Mouse (Mus musculus): ENCODE measurements around the gene Large2. TPM values are rescaled to one million over a fixed set of nuclear protein-coding genes. Genes with fewer than 3 reads are reported as not detected.

Large2 gene
- total RNA-seq (2014; rRNA removed; ENCODE audit: low replicate concordance): not detected in 2 replicates
- 0.25 and 0.47 TPM in 2 replicates for polyA plus RNA-seq (2015; fragmentation: Nextera tagmentation; extraction: Ambion mirVana)

DNA sequence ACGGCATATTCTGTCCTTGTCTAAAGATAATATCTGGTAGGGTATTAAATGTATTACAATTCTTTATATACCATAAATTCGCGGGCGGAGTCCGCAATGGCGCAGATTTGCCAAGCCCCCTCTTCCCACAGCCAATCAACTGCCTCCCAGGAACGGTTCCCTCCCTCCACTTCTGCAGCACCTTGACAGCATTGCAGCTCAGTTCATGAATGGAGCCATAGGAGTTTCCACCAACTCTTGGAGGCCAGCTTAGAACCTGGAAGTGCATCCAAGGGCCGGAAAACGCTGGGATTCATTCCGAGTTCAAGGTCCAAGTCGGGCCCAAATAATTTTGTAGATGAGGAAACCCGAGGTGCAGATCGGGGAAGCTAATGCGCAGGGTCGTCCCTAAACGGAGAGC lies at the start of gene Large2, which contains the start of gene Pex16:
TSS of gene Large2 (minus strand) at position 356 of the 400 bp plus-strand sequence.
TSS of gene Pex16 (plus strand) at position 163 of the 400 bp plus-strand sequence.
- peak within 1 kb of the TSS; percentile 83 for H3K4me3 ChIP-seq (ENCODE audit: low read depth, low read length)
- TF ChIP-seq CTCF (IDR thresholded peaks at IDR 0.05; ENCODE audit: low read depth) (no peak), EP300 (IDR thresholded peaks at IDR 0.05; ENCODE audit: low read depth) (no peak)
- H3K4me2 ChIP-seq (ENCODE audit: low read depth, low read length): peak within 1 kb of the TSS; percentile 98
- H3K36me3 ChIP-seq (replicated peaks; ENCODE audit: control insufficient read depth, insufficient read depth, low read length): peaks cover 25% of the 10 kb centered on the region
- 2% methylated on average over 16 of the region's 16 CpGs for WGBS
- H3K9me3 ChIP-seq (replicated peaks; ENCODE audit: control insufficient read depth, low read length): no peaks in the 10 kb centered on the region
- ATAC-seq (ENCODE audit: insufficient read depth, low read depth) (peak; percentile 21; the same call in 1 of the 2 replicates), DNase-seq (ENCODE audit: low spot score) (peak; percentile 28)
- peak within 1 kb of the TSS; percentile 87 for H3K9ac ChIP-seq (replicated peaks; ENCODE audit: low read depth, low read length)
- peaks cover 16% of the 10 kb centered on the region; the same call in 1 of the 2 replicates for H3K4me1 ChIP-seq (ENCODE audit: control insufficient read depth, insufficient read depth)
- peaks cover 30% of the 10 kb centered on the region for H3K27me3 ChIP-seq (ENCODE audit: control insufficient read depth, insufficient read depth, low read length)
- H3K27ac ChIP-seq (ENCODE audit: low read depth): peak within 1 kb of the TSS; percentile 85

GRCm38 (mm10) chr2:92423702-92424461 lies 49.2 kb upstream of the Large2 start:
- no peak overlapping the region for H3K4me3 ChIP-seq (ENCODE audit: low read depth, low read length)
- WGBS: 46% methylated on average over 9 of the region's 9 CpGs
- peak; percentile 89 for DNase-seq (ENCODE audit: low spot score)
- peaks cover 51% of the 10 kb centered on the region for H3K36me3 ChIP-seq (replicated peaks; ENCODE audit: control insufficient read depth, insufficient read depth, low read length)
- no peaks in the 10 kb centered on the region for H3K27me3 ChIP-seq (ENCODE audit: control insufficient read depth, insufficient read depth, low read length)
- peak overlapping the region; percentile 90 for H3K27ac ChIP-seq (ENCODE audit: low read depth)
- H3K4me2 ChIP-seq (ENCODE audit: low read depth, low read length): no peak overlapping the region
- peak overlapping the region; percentile 24; the same call in 1 of the 2 replicates for H3K9ac ChIP-seq (replicated peaks; ENCODE audit: low read depth, low read length)
- TF ChIP-seq EP300 (IDR thresholded peaks at IDR 0.05; ENCODE audit: low read depth) (peak; percentile 79; the same call in 1 of the 2 replicates), CTCF (IDR thresholded peaks at IDR 0.05; ENCODE audit: low read depth) (peak; percentile 21; the same call in 1 of the 2 replicates)
- H3K9me3 ChIP-seq (replicated peaks; ENCODE audit: control insufficient read depth, low read length): no peaks in the 10 kb centered on the region
- peak; percentile 91 for ATAC-seq (ENCODE audit: insufficient read depth, low read depth)
- peaks cover 54% of the 10 kb centered on the region for H3K4me1 ChIP-seq (ENCODE audit: control insufficient read depth, insufficient read depth)

DNA sequence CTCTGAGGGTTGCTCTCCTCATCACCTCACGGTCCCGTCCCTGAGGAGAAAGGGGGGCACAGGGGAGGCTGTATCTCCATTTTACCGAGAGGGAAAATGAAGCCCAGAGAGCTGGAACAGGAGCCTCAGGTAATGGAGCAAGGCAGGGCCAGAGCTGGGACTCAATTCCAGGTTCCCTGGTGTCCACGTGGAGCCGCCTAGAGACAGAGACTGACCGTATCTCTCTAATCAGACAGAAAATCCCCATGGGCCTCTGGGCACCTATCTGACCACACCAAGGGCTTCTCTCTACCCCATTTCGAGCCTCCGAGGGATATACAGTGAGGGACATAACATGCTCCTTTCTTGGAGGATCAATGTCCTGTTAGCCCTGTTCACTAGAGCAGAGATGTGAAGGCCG lies 48.5 kb upstream of the Large2 start:
- H3K4me1 ChIP-seq (ENCODE audit: control insufficient read depth, insufficient read depth): peaks cover 48% of the 10 kb centered on the region
- no peak overlapping the region for H3K4me3 ChIP-seq (ENCODE audit: low read depth, low read length)
- H3K27ac ChIP-seq (ENCODE audit: low read depth): peak overlapping the region; percentile 90
- H3K27me3 ChIP-seq (ENCODE audit: control insufficient read depth, insufficient read depth, low read length): no peaks in the 10 kb centered on the region
- peak overlapping the region; percentile 24; the same call in 1 of the 2 replicates for H3K9ac ChIP-seq (replicated peaks; ENCODE audit: low read depth, low read length)
- TF ChIP-seq EP300 (IDR thresholded peaks at IDR 0.05; ENCODE audit: low read depth): no peak
- TF ChIP-seq CTCF (IDR thresholded peaks at IDR 0.05; ENCODE audit: low read depth): no peak
- no peak overlapping the region for H3K4me2 ChIP-seq (ENCODE audit: low read depth, low read length)
- ATAC-seq (ENCODE audit: insufficient read depth, low read depth) (no peak; the same call in 1 of the 2 replicates), DNase-seq (ENCODE audit: low spot score) (no peak)
- 80% methylated on average over 9 of the region's 9 CpGs for WGBS
- H3K36me3 ChIP-seq (replicated peaks; ENCODE audit: control insufficient read depth, insufficient read depth, low read length): peaks cover 59% of the 10 kb centered on the region
- no peaks in the 10 kb centered on the region for H3K9me3 ChIP-seq (replicated peaks; ENCODE audit: control insufficient read depth, low read length)

GRCm38 (mm10) chr2:92422388-92423135 lies 47.9 kb upstream of the Large2 start:
- H3K27me3 ChIP-seq (ENCODE audit: control insufficient read depth, insufficient read depth, low read length): no peaks in the 10 kb centered on the region
- peaks cover 43% of the 10 kb centered on the region for H3K4me1 ChIP-seq (ENCODE audit: control insufficient read depth, insufficient read depth)
- DNase-seq (ENCODE audit: low spot score) (no peak), ATAC-seq (ENCODE audit: insufficient read depth, low read depth) (no peak)
- no peak overlapping the region for H3K4me2 ChIP-seq (ENCODE audit: low read depth, low read length)
- no peaks in the 10 kb centered on the region for H3K9me3 ChIP-seq (replicated peaks; ENCODE audit: control insufficient read depth, low read length)
- peaks cover 64% of the 10 kb centered on the region for H3K36me3 ChIP-seq (replicated peaks; ENCODE audit: control insufficient read depth, insufficient read depth, low read length)
- 61% methylated on average over 10 of the region's 10 CpGs for WGBS
- no peak overlapping the region for H3K4me3 ChIP-seq (ENCODE audit: low read depth, low read length)
- H3K27ac ChIP-seq (ENCODE audit: low read depth): peak overlapping the region; percentile 90
- TF ChIP-seq EP300 (IDR thresholded peaks at IDR 0.05; ENCODE audit: low read depth) (no peak), CTCF (IDR thresholded peaks at IDR 0.05; ENCODE audit: low read depth) (peak; percentile 34)
- H3K9ac ChIP-seq (replicated peaks; ENCODE audit: low read depth, low read length): 0 out of 2 replicates have a peak overlapping the region, but pooled peaks have one; percentile 24

DNA sequence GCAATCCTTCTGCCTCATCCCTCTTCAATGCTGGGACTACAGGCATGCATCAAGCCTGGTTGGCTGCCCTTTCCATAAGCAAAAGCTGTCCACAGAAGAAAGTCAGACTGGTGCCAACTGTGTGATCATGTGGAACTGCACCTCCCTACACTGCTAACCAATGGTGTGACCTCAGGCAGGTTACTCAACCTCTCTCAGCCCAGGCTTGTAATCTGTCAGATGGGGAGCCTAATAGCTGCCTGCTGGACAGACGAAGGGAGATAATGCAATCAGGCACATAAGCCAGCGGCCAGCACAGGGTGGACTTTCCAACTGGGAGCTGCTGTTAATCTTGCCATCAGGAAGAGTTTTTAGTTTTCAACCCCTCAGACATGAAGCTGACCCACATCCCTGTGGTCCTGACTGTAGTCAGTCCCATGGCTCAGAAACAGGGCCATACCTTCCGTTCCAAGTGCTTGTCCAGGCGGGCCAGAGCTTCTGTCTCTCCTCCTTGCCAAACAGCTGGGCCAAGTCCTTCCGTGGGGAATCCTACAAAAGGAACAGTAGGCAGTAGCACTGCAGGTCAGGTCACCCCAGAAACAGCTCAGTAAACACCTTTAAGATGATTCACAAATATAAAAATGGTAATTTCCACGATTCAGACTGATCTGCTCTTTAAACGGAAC lies 47.2 kb upstream of the Large2 start:
- 87% methylated on average over 7 of the region's 7 CpGs for WGBS
- no peak overlapping the region for H3K4me2 ChIP-seq (ENCODE audit: low read depth, low read length)
- ATAC-seq (ENCODE audit: insufficient read depth, low read depth): no peak
- H3K36me3 ChIP-seq (replicated peaks; ENCODE audit: control insufficient read depth, insufficient read depth, low read length): peaks cover 71% of the 10 kb centered on the region
- H3K4me3 ChIP-seq (ENCODE audit: low read depth, low read length): no peak overlapping the region
- no peaks in the 10 kb centered on the region for H3K27me3 ChIP-seq (ENCODE audit: control insufficient read depth, insufficient read depth, low read length)
- no peak overlapping the region for H3K27ac ChIP-seq (ENCODE audit: low read depth)
- no peak overlapping the region for H3K9ac ChIP-seq (replicated peaks; ENCODE audit: low read depth, low read length)
- no peak for DNase-seq (ENCODE audit: low spot score)
- H3K9me3 ChIP-seq (replicated peaks; ENCODE audit: control insufficient read depth, low read length): no peaks in the 10 kb centered on the region
- peaks cover 37% of the 10 kb centered on the region for H3K4me1 ChIP-seq (ENCODE audit: control insufficient read depth, insufficient read depth)
- TF ChIP-seq EP300 (IDR thresholded peaks at IDR 0.05; ENCODE audit: low read depth) (no peak), CTCF (IDR thresholded peaks at IDR 0.05; ENCODE audit: low read depth) (no peak)

Measured in heart, postnatal 0 days (tissue).